Mouse (Mus musculus): ENCODE data around the gene Meis2. TPM values are rescaled to one million over a fixed set of nuclear protein-coding genes. Genes with fewer than 3 reads are reported as not detected.

The Meis2 gene
- polyA plus RNA-seq, 1 experiment from 2014 or later = 117 TPM

- Histone ChIP-seq H3K9ac (ENCODE audit: low read length) (no peak overlapping the region), H3K4me1 (ENCODE audit: control insufficient read depth, insufficient read depth, low read length) (peaks cover 14% of the 10 kb centered on the region; the same call in 1 of the 2 replicates), H3K4me2 (ENCODE audit: low read depth) (no peak overlapping the region), H3K9me3 (ENCODE audit: control insufficient read depth, low read length) (no peaks in the 10 kb centered on the region), H3K27ac (ENCODE audit: low read depth, low read length) (no peak overlapping the region), H3K4me3 (ENCODE audit: low read depth, low read length) (no peak overlapping the region), H3K27me3 (ENCODE audit: control insufficient read depth, insufficient read depth, low read length) (no peaks in the 10 kb centered on the region), H3K36me3 (ENCODE audit: control insufficient read depth, insufficient read depth, low read length) (no peaks in the 10 kb centered on the region; the same call in 1 of the 2 replicates)
- ATAC-seq (ENCODE audit: insufficient read depth, low FRiP score, low TSS enrichment) = no peak
- DNase-seq (ENCODE audit: low spot score) = no peak
- WGBS = 48% methylated on average over 2 of the region's 2 CpGs
Measured at GRCm38 (mm10) chr2:115890715-115891114, 174.9 kb downstream of the Meis2 start.

- no peaks in the 10 kb centered on the region for H3K9me3 ChIP-seq (ENCODE audit: control insufficient read depth, low read length)
- peaks cover 8% of the 10 kb centered on the region; the same call in 1 of the 2 replicates for H3K4me1 ChIP-seq (ENCODE audit: control insufficient read depth, insufficient read depth, low read length)
- no peaks in the 10 kb centered on the region; the same call in 1 of the 2 replicates for H3K36me3 ChIP-seq (ENCODE audit: control insufficient read depth, insufficient read depth, low read length)
- no peaks in the 10 kb centered on the region for H3K27me3 ChIP-seq (ENCODE audit: control insufficient read depth, insufficient read depth, low read length)
- 93% methylated on average over 3 of the region's 3 CpGs for WGBS
- no peak overlapping the region for H3K9ac ChIP-seq (ENCODE audit: low read length)
- H3K4me2 ChIP-seq (ENCODE audit: low read depth) = no peak overlapping the region
- H3K4me3 ChIP-seq (ENCODE audit: low read depth, low read length) = no peak overlapping the region
- ATAC-seq (ENCODE audit: insufficient read depth, low FRiP score, low TSS enrichment) (no peak), DNase-seq (ENCODE audit: low spot score) (no peak)
- H3K27ac ChIP-seq (ENCODE audit: low read depth, low read length) = no peak overlapping the region
Measured at GRCm38 (mm10) chr2:115890030-115890429, 175.6 kb downstream of the Meis2 start.

- Histone ChIP-seq H3K27me3 (ENCODE audit: control insufficient read depth, insufficient read depth, low read length) (no peaks in the 10 kb centered on the region), H3K9me3 (ENCODE audit: control insufficient read depth, low read length) (no peaks in the 10 kb centered on the region), H3K9ac (ENCODE audit: low read length) (no peak overlapping the region), H3K36me3 (ENCODE audit: control insufficient read depth, insufficient read depth, low read length) (no peaks in the 10 kb centered on the region; the same call in 1 of the 2 replicates), H3K4me1 (ENCODE audit: control insufficient read depth, insufficient read depth, low read length) (peaks cover 8% of the 10 kb centered on the region), H3K27ac (ENCODE audit: low read depth, low read length) (no peak overlapping the region), H3K4me2 (ENCODE audit: low read depth) (no peak overlapping the region), H3K4me3 (ENCODE audit: low read depth, low read length) (no peak overlapping the region)
- ATAC-seq (ENCODE audit: insufficient read depth, low FRiP score, low TSS enrichment) (no peak), DNase-seq (ENCODE audit: low spot score) (no peak)
- 75% methylated on average over 4 of the region's 4 CpGs for WGBS
Measured at GRCm38 (mm10) chr2:115889212-115889611, 176.4 kb downstream of the Meis2 start.

- H3K4me3 ChIP-seq (ENCODE audit: low read depth, low read length) = no peak overlapping the region
- no peaks in the 10 kb centered on the region for H3K36me3 ChIP-seq (ENCODE audit: control insufficient read depth, insufficient read depth, low read length)
- ATAC-seq (ENCODE audit: insufficient read depth, low FRiP score, low TSS enrichment) (no peak), DNase-seq (ENCODE audit: low spot score) (no peak)
- no peak overlapping the region for H3K27ac ChIP-seq (ENCODE audit: low read depth, low read length)
- 59% methylated on average over 5 of the region's 5 CpGs for WGBS
- no peaks in the 10 kb centered on the region for H3K9me3 ChIP-seq (ENCODE audit: control insufficient read depth, low read length)
- no peak overlapping the region for H3K9ac ChIP-seq (ENCODE audit: low read length)
- H3K4me1 ChIP-seq (ENCODE audit: control insufficient read depth, insufficient read depth, low read length) = peaks cover 8% of the 10 kb centered on the region
- H3K4me2 ChIP-seq (ENCODE audit: low read depth) = no peak overlapping the region
- no peaks in the 10 kb centered on the region for H3K27me3 ChIP-seq (ENCODE audit: control insufficient read depth, insufficient read depth, low read length)
Measured at GRCm38 (mm10) chr2:115888336-115889077, 177.1 kb downstream of the Meis2 start.

GRCm38 (mm10) chr2:115887631-115888030 is 178.0 kb downstream of the Meis2 start:
- 10% methylated on average over 1 of the region's 1 CpGs for WGBS
- no peaks in the 10 kb centered on the region for H3K9me3 ChIP-seq (ENCODE audit: control insufficient read depth, low read length)
- H3K4me1 ChIP-seq (ENCODE audit: control insufficient read depth, insufficient read depth, low read length) = peaks cover 8% of the 10 kb centered on the region
- no peak overlapping the region for H3K9ac ChIP-seq (ENCODE audit: low read length)
- no peaks in the 10 kb centered on the region for H3K36me3 ChIP-seq (ENCODE audit: control insufficient read depth, insufficient read depth, low read length)
- no peak for DNase-seq (ENCODE audit: low spot score)
- no peak for ATAC-seq (ENCODE audit: insufficient read depth, low FRiP score, low TSS enrichment)
- no peak overlapping the region for H3K27ac ChIP-seq (ENCODE audit: low read depth, low read length)
- no peaks in the 10 kb centered on the region for H3K27me3 ChIP-seq (ENCODE audit: control insufficient read depth, insufficient read depth, low read length)
- no peak overlapping the region for H3K4me3 ChIP-seq (ENCODE audit: low read depth, low read length)
- H3K4me2 ChIP-seq (ENCODE audit: low read depth) = no peak overlapping the region

- 56% methylated on average over 9 of the region's 9 CpGs for WGBS
- no peak overlapping the region for H3K4me3 ChIP-seq (ENCODE audit: low read depth, low read length)
- H3K36me3 ChIP-seq (ENCODE audit: control insufficient read depth, insufficient read depth, low read length) = no peaks in the 10 kb centered on the region
- H3K4me2 ChIP-seq (ENCODE audit: low read depth) = no peak overlapping the region
- no peak overlapping the region for H3K9ac ChIP-seq (ENCODE audit: low read length)
- ATAC-seq (ENCODE audit: insufficient read depth, low FRiP score, low TSS enrichment) (no peak), DNase-seq (ENCODE audit: low spot score) (no peak)
- no peak overlapping the region for H3K27ac ChIP-seq (ENCODE audit: low read depth, low read length)
- peaks cover 8% of the 10 kb centered on the region for H3K4me1 ChIP-seq (ENCODE audit: control insufficient read depth, insufficient read depth, low read length)
- no peaks in the 10 kb centered on the region for H3K27me3 ChIP-seq (ENCODE audit: control insufficient read depth, insufficient read depth, low read length)
- H3K9me3 ChIP-seq (ENCODE audit: control insufficient read depth, low read length) = no peaks in the 10 kb centered on the region
Measured at GRCm38 (mm10) chr2:115884184-115884583, 181.5 kb downstream of the Meis2 start.

- H3K36me3 ChIP-seq (ENCODE audit: control insufficient read depth, insufficient read depth, low read length) = no peaks in the 10 kb centered on the region
- peaks cover 4% of the 10 kb centered on the region for H3K4me1 ChIP-seq (ENCODE audit: control insufficient read depth, insufficient read depth, low read length)
- H3K4me3 ChIP-seq (ENCODE audit: low read depth, low read length) = no peak overlapping the region
- ATAC-seq (ENCODE audit: insufficient read depth, low FRiP score, low TSS enrichment) = no peak
- no peaks in the 10 kb centered on the region for H3K27me3 ChIP-seq (ENCODE audit: control insufficient read depth, insufficient read depth, low read length)
- no peak overlapping the region for H3K9ac ChIP-seq (ENCODE audit: low read length)
- 64% methylated on average over 10 of the region's 10 CpGs for WGBS
- H3K4me2 ChIP-seq (ENCODE audit: low read depth) = no peak overlapping the region
- no peaks in the 10 kb centered on the region for H3K9me3 ChIP-seq (ENCODE audit: control insufficient read depth, low read length)
- DNase-seq (ENCODE audit: low spot score) = no peak
- H3K27ac ChIP-seq (ENCODE audit: low read depth, low read length) = no peak overlapping the region
Measured at GRCm38 (mm10) chr2:115883520-115883919, 182.1 kb downstream of the Meis2 start.

GRCm38 (mm10) chr2:115875802-115876531 is 189.7 kb downstream of the Meis2 start:
- Histone ChIP-seq H3K9me3 (ENCODE audit: control insufficient read depth, low read length) (no peaks in the 10 kb centered on the region), H3K27me3 (ENCODE audit: control insufficient read depth, insufficient read depth, low read length) (no peaks in the 10 kb centered on the region), H3K27ac (ENCODE audit: low read depth, low read length) (no peak overlapping the region), H3K9ac (ENCODE audit: low read length) (no peak overlapping the region), H3K4me2 (ENCODE audit: low read depth) (no peak overlapping the region), H3K4me3 (ENCODE audit: low read depth, low read length) (no peak overlapping the region), H3K36me3 (ENCODE audit: control insufficient read depth, insufficient read depth, low read length) (no peaks in the 10 kb centered on the region), H3K4me1 (ENCODE audit: control insufficient read depth, insufficient read depth, low read length) (peaks cover 8% of the 10 kb centered on the region; the same call in 1 of the 2 replicates)
- DNase-seq (ENCODE audit: low spot score) (no peak), ATAC-seq (ENCODE audit: insufficient read depth, low FRiP score, low TSS enrichment) (no peak)
- 56% methylated on average over 8 of the region's 8 CpGs for WGBS

- ATAC-seq (ENCODE audit: insufficient read depth, low FRiP score, low TSS enrichment) (no peak), DNase-seq (ENCODE audit: low spot score) (no peak)
- WGBS = 23% methylated on average over 2 of the region's 2 CpGs
Measured at GRCm38 (mm10) chr2:115872851-115873250, 192.8 kb downstream of the Meis2 start.

More at GRCm38 (mm10) chr2:115872851-115873250, 192.8 kb downstream of the Meis2 start:
- Histone ChIP-seq H3K9ac (ENCODE audit: low read length) (no peak overlapping the region), H3K27ac (ENCODE audit: low read depth, low read length) (no peak overlapping the region), H3K36me3 (ENCODE audit: control insufficient read depth, insufficient read depth, low read length) (no peaks in the 10 kb centered on the region), H3K27me3 (ENCODE audit: control insufficient read depth, insufficient read depth, low read length) (no peaks in the 10 kb centered on the region), H3K4me2 (ENCODE audit: low read depth) (no peak overlapping the region), H3K9me3 (ENCODE audit: control insufficient read depth, low read length) (no peaks in the 10 kb centered on the region), H3K4me1 (ENCODE audit: control insufficient read depth, insufficient read depth, low read length) (peaks cover 36% of the 10 kb centered on the region), H3K4me3 (ENCODE audit: low read depth, low read length) (no peak overlapping the region)
